Mouse (Mus musculus): Measurements from ENCODE around the gene Retreg1.

- TF ChIP-seq CTCF (IDR thresholded peaks at IDR 0.05; ENCODE audit: extremely low read depth, insufficient read depth, low read length) (no peak), POLR2A (IDR thresholded peaks at IDR 0.05; ENCODE audit: extremely low read depth, insufficient read depth, low read length) (no peak)
Observed at GRCm38 (mm10) chr15:25928001-25928400, 85.0 kb downstream of the Retreg1 start.

Measured in cortical plate, adult 2 months (tissue).